Mouse (Mus musculus) liver, embryonic 16.5 days (tissue): ENCODE results near the gene Il18bp. TPM values are rescaled to one million over a fixed set of nuclear protein-coding genes. Genes with fewer than 3 reads are reported as not detected.
"Not testable (repeated sequence)": the region's sequence is repeated elsewhere in the genome, so short reads cannot be mapped to it uniquely, and the experiment has no call there.

Experiments
- ATAC-seq: fragments of 200-750 bp; cut with Nextera tagmentation; 2 replicates; pipeline ENCODE4 v1.8.0; 2017; ENCODE audit warnings: low read depth, mild to moderate bottlenecking, moderate number of reproducible peaks, moderate library complexity
- H3K27ac ChIP-seq: fragments of 300-500 bp; sonication (generic); 2 replicates; pipeline ENCODE4 v1.5.1; 2014; ENCODE audit warnings: mild to moderate bottlenecking, low read length
- H3K27me3 ChIP-seq: fragments of 300-500 bp; sonication (generic); 2 replicates; pipeline ENCODE4 v1.6.1; 2014; ENCODE audit warnings: low read depth, low read length, mixed read lengths; ENCODE audit not compliant: control insufficient read depth, insufficient read depth
- H3K36me3 ChIP-seq: fragments of 300-500 bp; sonication (generic); 2 replicates; pipeline ENCODE4 v1.6.1; 2014; ENCODE audit warnings: mild to moderate bottlenecking; ENCODE audit not compliant: control insufficient read depth, insufficient read depth
- H3K4me1 ChIP-seq: fragments of 300-500 bp; sonication (generic); 2 replicates; pipeline ENCODE4 v1.6.1; 2014; ENCODE audit warnings: low read depth, low read length, mixed read lengths; ENCODE audit not compliant: control insufficient read depth
- H3K4me2 ChIP-seq: fragments of 300-500 bp; sonication (generic); 2 replicates; pipeline ENCODE4 v1.6.1; 2014; ENCODE audit warnings: low read depth, low read length, mixed read lengths
- H3K4me3 ChIP-seq: fragments of 300-500 bp; sonication (generic); 2 replicates; pipeline ENCODE4 v1.5.1; 2014; ENCODE audit warnings: low read depth, mild to moderate bottlenecking, low read length
- H3K9ac ChIP-seq: fragments of 300-500 bp; sonication (generic); 2 replicates; pipeline ENCODE4 v1.6.1; 2014; ENCODE audit warnings: low read depth, low read length
- H3K9me3 ChIP-seq: fragments of 300-500 bp; sonication (generic); replicated peaks from 2 replicates; pipeline ENCODE4 v1.6.1; 2016; ENCODE audit warnings: low read length; ENCODE audit not compliant: control insufficient read depth
- WGBS: fragments of 180-500 bp; shearing (Covaris S2); extraction: QIAGEN DNeasy Blood & Tissue Kit; methylation state at CpG from one replicate; pipeline ENCODE4 v1.1.7; 2014; ENCODE audit not compliant: insufficient replicate concordance; 5-methylcytosine and 5-hydroxymethylcytosine counted together
- polyA plus RNA-seq: library from polyadenylated mRNA; unstranded; fragments of >200 nt; fragmentation: Nextera tagmentation; extraction: Ambion mirVana; gene quantifications from 2 replicates; pipeline ENCODE4 v1.2.1, GENCODE M21; 2015

The Il18bp gene
- polyA plus RNA-seq, 1 experiment from 2014 or later: 32.8 TPM

DNA sequence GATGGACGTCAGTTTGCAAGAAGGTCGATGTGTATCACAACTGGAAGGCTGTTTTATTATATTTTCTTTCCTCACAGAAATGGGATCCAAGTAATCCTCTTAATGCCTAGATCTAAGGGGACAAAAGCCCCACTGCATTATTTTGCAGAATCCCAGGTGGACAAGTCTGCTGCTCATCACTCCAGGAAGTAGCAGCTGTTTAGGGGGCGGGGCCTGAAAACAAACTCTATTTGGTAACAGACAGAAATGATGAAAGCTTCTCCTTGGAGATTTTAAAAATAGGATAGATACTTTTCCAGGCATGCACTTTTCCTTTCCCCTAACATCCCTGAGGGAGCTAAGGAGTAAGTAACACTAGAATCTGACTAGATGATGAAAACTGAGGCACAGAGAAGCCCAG is 18.8 kb upstream of the Il18bp start:
- Histone ChIP-seq H3K4me1 (no peaks in the 10 kb centered on the region), H3K27me3 (no peaks in the 10 kb centered on the region), H3K4me3 (no peak overlapping the region), H3K36me3 (peaks cover 19% of the 10 kb centered on the region), H3K9ac (no peak overlapping the region), H3K9me3 (no peaks in the 10 kb centered on the region), H3K27ac (no peak overlapping the region), H3K4me2 (no peak overlapping the region)
- no peak for ATAC-seq
- WGBS: 77% methylated on average over 3 of the region's 3 CpGs

DNA sequence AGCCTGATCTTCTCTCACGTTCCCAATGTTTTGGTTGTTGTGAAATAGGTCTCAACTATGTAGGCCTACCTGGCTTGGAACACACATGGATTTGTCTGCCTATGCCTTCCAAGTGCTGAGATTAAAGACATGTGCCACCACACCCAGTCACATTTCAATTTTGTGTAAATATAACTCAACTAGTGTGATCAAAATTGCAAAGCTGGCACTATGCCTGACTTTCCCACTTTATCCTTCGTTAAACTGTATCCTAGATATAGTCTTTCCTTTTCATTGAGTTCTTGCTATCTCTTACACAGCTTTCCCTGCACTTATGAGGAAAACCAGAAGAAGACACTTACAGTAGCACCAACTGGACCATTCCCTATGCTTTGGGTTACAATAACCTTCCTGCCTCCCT is 17.0 kb upstream of the Il18bp start:
- Histone ChIP-seq H3K9me3 (no peaks in the 10 kb centered on the region), H3K36me3 (peaks cover 19% of the 10 kb centered on the region), H3K4me3 (no peak overlapping the region), H3K9ac (no peak overlapping the region), H3K4me2 (no peak overlapping the region), H3K27ac (no peak overlapping the region), H3K27me3 (no peaks in the 10 kb centered on the region), H3K4me1 (no peaks in the 10 kb centered on the region)
- ATAC-seq: no peak
- 78% methylated on average over 2 of the region's 2 CpGs for WGBS

- peaks cover 19% of the 10 kb centered on the region for H3K36me3 ChIP-seq
- H3K27me3 ChIP-seq: no peaks in the 10 kb centered on the region
- ATAC-seq: no peak
- 86% methylated on average over 1 of the region's 1 CpGs for WGBS
- no peak overlapping the region for H3K9ac ChIP-seq
- no peak overlapping the region for H3K4me3 ChIP-seq
- H3K9me3 ChIP-seq: no peaks in the 10 kb centered on the region
- no peak overlapping the region for H3K4me2 ChIP-seq
- H3K4me1 ChIP-seq: no peaks in the 10 kb centered on the region
- H3K27ac ChIP-seq: no peak overlapping the region
These were observed 16.4 kb upstream of the Il18bp start for GRCm38 (mm10) chr7:102034904-102035303.

DNA sequence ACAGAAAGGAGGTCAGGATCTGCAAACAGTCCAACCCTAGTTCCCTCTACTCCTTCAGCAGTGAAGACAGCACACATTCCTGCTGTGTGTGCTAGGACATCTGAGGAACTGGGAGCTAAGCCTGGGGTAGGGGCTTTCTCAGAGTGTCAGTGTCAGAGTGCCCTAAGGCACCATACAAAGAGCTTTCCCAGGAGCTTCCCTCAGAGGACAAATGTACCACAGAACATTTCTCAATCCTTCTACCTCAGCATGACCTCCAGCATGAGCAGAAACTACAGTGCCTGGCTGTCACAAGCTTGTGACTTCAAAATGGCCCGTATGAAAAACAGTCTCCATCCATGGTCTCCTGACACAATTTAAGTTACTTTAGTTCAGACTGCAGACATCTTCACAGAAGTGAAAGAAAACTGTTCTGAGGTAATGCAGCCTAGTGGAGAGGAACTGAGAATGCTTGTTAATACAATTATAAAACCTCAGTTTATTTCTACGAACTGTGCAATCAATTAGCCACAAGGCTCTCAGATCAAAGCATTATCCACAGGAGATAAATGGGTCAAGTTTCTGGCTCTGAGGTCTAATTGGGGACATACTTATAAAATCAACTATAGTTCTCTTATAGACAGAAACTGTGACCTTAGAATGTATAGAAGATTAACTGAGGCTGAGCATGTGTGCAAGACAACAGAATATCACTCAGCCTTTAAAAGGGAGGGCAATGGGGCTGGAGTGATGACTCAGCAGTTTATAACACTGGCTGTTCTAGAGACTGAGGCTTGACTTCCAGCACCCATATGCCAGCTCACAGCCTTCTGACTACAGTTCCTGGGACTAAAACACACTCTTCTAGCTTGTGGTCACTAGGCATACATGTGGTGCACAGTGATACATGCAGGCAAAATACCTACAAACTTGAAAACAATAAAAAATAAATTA is 7.0 kb upstream of the Il18bp start:
- no peaks in the 10 kb centered on the region for H3K4me1 ChIP-seq
- H3K4me2 ChIP-seq: no peak overlapping the region
- H3K9ac ChIP-seq: no peak overlapping the region
- no peak for ATAC-seq
- no peak overlapping the region for H3K27ac ChIP-seq
- no peak overlapping the region for H3K4me3 ChIP-seq
- no peaks in the 10 kb centered on the region for H3K9me3 ChIP-seq
- WGBS: 83% methylated on average over 2 of the region's 2 CpGs
- H3K27me3 ChIP-seq: no peaks in the 10 kb centered on the region
- peaks cover 21% of the 10 kb centered on the region for H3K36me3 ChIP-seq

DNA sequence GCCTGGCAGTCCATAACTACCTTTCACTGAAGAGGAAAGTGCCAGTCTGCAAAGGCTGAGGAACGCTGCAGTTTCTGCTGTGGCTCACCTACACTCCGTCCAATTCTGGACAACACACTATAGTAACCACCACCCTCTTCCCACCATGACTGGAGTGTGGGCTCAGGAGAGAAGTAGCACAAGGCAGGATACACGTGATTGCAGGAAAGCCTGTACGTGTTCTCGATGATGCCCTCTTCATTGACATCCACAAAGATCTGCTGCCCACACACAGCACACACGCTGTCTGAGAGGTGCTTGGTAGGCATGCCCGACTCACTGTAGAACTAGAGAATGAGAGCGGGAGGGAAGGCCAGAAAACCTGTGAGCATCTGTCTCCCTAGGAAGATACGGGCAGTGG is 5.3 kb upstream of the Il18bp start:
- H3K9me3 ChIP-seq: no peaks in the 10 kb centered on the region
- H3K27ac ChIP-seq: no peak overlapping the region
- H3K4me1 ChIP-seq: no peaks in the 10 kb centered on the region
- no peak overlapping the region for H3K4me2 ChIP-seq
- peaks cover 24% of the 10 kb centered on the region for H3K36me3 ChIP-seq
- WGBS: 82% methylated on average over 9 of the region's 9 CpGs
- H3K27me3 ChIP-seq: no peaks in the 10 kb centered on the region
- H3K4me3 ChIP-seq: no peak overlapping the region
- no peak overlapping the region for H3K9ac ChIP-seq
- ATAC-seq: 0 out of 2 replicates have a peak, but pooled peaks have one; percentile 7

GRCm38 (mm10) chr7:102020934-102021333 is 2.4 kb upstream of the Il18bp start:
- not testable (repeated sequence) for ATAC-seq, H3K4me2 ChIP-seq, H3K27ac ChIP-seq, H3K9ac ChIP-seq, H3K4me3 ChIP-seq, H3K9me3 ChIP-seq, H3K4me1 ChIP-seq, H3K27me3 ChIP-seq
- WGBS: 85% methylated on average over 2 of the region's 2 CpGs
- peaks cover 22% of the 10 kb centered on the region for H3K36me3 ChIP-seq

- Histone ChIP-seq H3K4me2 (no peak overlapping the region), H3K4me1 (no peaks in the 10 kb centered on the region), H3K4me3 (no peak overlapping the region), H3K9me3 (no peaks in the 10 kb centered on the region), H3K36me3 (peaks cover 35% of the 10 kb centered on the region), H3K9ac (no peak overlapping the region), H3K27me3 (no peaks in the 10 kb centered on the region), H3K27ac (no peak overlapping the region)
- no peak for ATAC-seq
- WGBS: 61% methylated on average over 3 of the region's 3 CpGs
These were observed 872 bp upstream of the Il18bp start for GRCm38 (mm10) chr7:102019362-102019761.

- 73% methylated on average over 7 of the region's 7 CpGs for WGBS
- Histone ChIP-seq H3K27ac (no peak overlapping the region), H3K4me2 (no peak overlapping the region), H3K9ac (no peak overlapping the region), H3K36me3 (peaks cover 43% of the 10 kb centered on the region), H3K27me3 (no peaks in the 10 kb centered on the region), H3K9me3 (no peaks in the 10 kb centered on the region), H3K4me3 (no peak overlapping the region), H3K4me1 (no peaks in the 10 kb centered on the region)
- ATAC-seq: no peak
These were observed 456 bp downstream of the Il18bp start for GRCm38 (mm10) chr7:102018034-102018433.

DNA sequence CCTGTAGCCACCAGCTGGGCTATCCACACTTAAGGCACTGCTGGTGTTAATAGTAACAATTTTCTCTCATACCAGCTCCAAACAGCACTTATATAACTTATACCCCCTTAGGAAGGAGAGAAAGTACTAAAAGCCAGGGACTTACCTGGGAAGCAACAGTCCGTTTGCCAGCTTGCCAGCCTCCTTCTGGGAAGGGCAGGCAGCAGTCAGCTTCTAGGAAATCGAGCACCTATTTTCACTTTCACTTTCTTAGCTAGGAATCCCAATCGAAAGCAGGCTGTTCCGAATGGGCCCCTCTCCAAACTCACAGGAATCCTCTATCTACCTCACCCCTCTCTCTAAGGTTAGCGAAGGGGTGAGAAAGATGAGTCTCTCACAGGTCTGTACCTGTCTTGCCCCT is 1.0 kb downstream of the Il18bp start:
- H3K4me1 ChIP-seq: no peaks in the 10 kb centered on the region
- H3K9me3 ChIP-seq: no peaks in the 10 kb centered on the region
- peak overlapping the region; percentile 19; the same call in 1 of the 2 replicates for H3K27ac ChIP-seq
- no peaks in the 10 kb centered on the region for H3K27me3 ChIP-seq
- ATAC-seq: no peak
- H3K4me2 ChIP-seq: peak overlapping the region; percentile 2; the same call in 1 of the 2 replicates
- H3K9ac ChIP-seq: no peak overlapping the region
- WGBS: 62% methylated on average over 5 of the region's 5 CpGs
- no peak overlapping the region for H3K4me3 ChIP-seq
- H3K36me3 ChIP-seq: peaks cover 48% of the 10 kb centered on the region
